22 mouse cellular contexts compared by ENCODE assay signal in genomic region chr11:120531646-120532045, GRCm38 (mm10). TPM values are rescaled to one million over a fixed set of nuclear protein-coding genes. Genes with fewer than 3 reads are reported as not detected.
A peak's percentile ranks its signal among the peaks of the same experiment; 100 is the strongest.
DNase-seq lines count a peak whose midpoint lies in the region; ATAC-seq and TF ChIP-seq lines count a peak whose summit lies in the region.
"Had no signal": no experiment of that assay in that cellular context is flagged by ENCODE, and none has a peak within 500 bp of the region (broad histone marks: within the 10 kb centered on the region; RNA-seq: fewer than 3 reads in every experiment).

No protein-coding gene starts in this region.

- TF ChIP-seq EP300 in liver, postnatal 0 days (IDR thresholded peaks at IDR 0.05; ENCODE audit: low read depth) = no peak

- DNase-seq in heart, adult 9 months (ENCODE audit: low spot score in 2 of 2) = no peak
- DNase-seq in kidney, adult 9 months = peak; percentile 36
- DNase-seq in midbrain, embryonic 10.5 days (ENCODE audit: low spot score) = no peak
- no peak for DNase-seq in liver, postnatal 0 days
- no peak for DNase-seq in MN1 (ENCODE audit: low spot score)
- DNase-seq: adrenal gland, postnatal 14 days; cerebellum, postnatal 14 days; gastrocnemius, postnatal 14 days; heart, adult 18-20 months; layer of hippocampus, adult 9-11 months; right cerebral cortex, adult 18-20 months; thymus, postnatal 25 days had no signal

- no peak overlapping the region for H3K9ac ChIP-seq in heart, embryonic 13.5 days
- no peak overlapping the region for H3K9ac ChIP-seq in kidney, embryonic 14.5 days (ENCODE audit: low read depth, low read length)
- H3K9ac ChIP-seq in midbrain, embryonic 15.5 days = no peak overlapping the region
- H3K9ac ChIP-seq in liver, postnatal 0 days (replicated peaks) = peak overlapping the region; percentile 68
- H3K9ac ChIP-seq: forebrain, embryonic 15.5 days; midbrain, embryonic 12.5 days; neural tube, embryonic 12.5 days had no signal

- no peak for TF ChIP-seq CTCF in liver, postnatal 0 days (IDR thresholded peaks at IDR 0.05; ENCODE audit: low read depth)

- peaks cover 25% of the 10 kb centered on the region for H3K4me1 ChIP-seq in heart, embryonic 13.5 days
- 0 out of 2 replicates have a peak, but pooled peaks cover 8% of the 10 kb centered on the region for H3K4me1 ChIP-seq in kidney, embryonic 14.5 days (ENCODE audit: control insufficient read depth, insufficient read depth, low read length)
- H3K4me1 ChIP-seq in midbrain, embryonic 10.5 days = peaks cover 13% of the 10 kb centered on the region
- peaks cover 10% of the 10 kb centered on the region for H3K4me1 ChIP-seq in midbrain, embryonic 15.5 days
- H3K4me1 ChIP-seq in liver, postnatal 0 days (ENCODE audit: insufficient read depth) = peaks cover 31% of the 10 kb centered on the region

- H3K36me3 ChIP-seq in heart, embryonic 13.5 days = no peaks in the 10 kb centered on the region
- H3K36me3 ChIP-seq in kidney, embryonic 14.5 days (ENCODE audit: control insufficient read depth, insufficient read depth, low read length) = no peaks in the 10 kb centered on the region
- no peaks in the 10 kb centered on the region for H3K36me3 ChIP-seq in midbrain, embryonic 10.5 days
- no peaks in the 10 kb centered on the region for H3K36me3 ChIP-seq in midbrain, embryonic 15.5 days (replicated peaks)
- no peaks in the 10 kb centered on the region for H3K36me3 ChIP-seq in liver, postnatal 0 days (replicated peaks; ENCODE audit: insufficient read depth, low read length)
- H3K36me3 ChIP-seq: forebrain, embryonic 15.5 days; G1E; hindbrain, embryonic 10.5 days; lung, embryonic 15.5 days; midbrain, embryonic 12.5 days; neural tube, embryonic 12.5 days had no signal

- H3K9me3 ChIP-seq in heart, embryonic 13.5 days = no peaks in the 10 kb centered on the region
- H3K9me3 ChIP-seq in kidney, embryonic 14.5 days (ENCODE audit: control insufficient read depth, low read length) = no peaks in the 10 kb centered on the region
- no peaks in the 10 kb centered on the region for H3K9me3 ChIP-seq in midbrain, embryonic 10.5 days (replicated peaks)
- no peaks in the 10 kb centered on the region for H3K9me3 ChIP-seq in midbrain, embryonic 15.5 days
- no peaks in the 10 kb centered on the region for H3K9me3 ChIP-seq in liver, postnatal 0 days (ENCODE audit: low read length)
- H3K9me3 ChIP-seq: forebrain, embryonic 15.5 days; hindbrain, embryonic 10.5 days; lung, embryonic 15.5 days; midbrain, embryonic 12.5 days; neural tube, embryonic 12.5 days had no signal

- WGBS in heart, embryonic 13.5 days = 27% methylated on average over 9 of the region's 9 CpGs
- WGBS in kidney, embryonic 14.5 days = 28% methylated on average over 9 of the region's 9 CpGs
- 32% methylated on average over 9 of the region's 9 CpGs for WGBS in midbrain, embryonic 10.5 days
- WGBS in midbrain, embryonic 15.5 days = 32% methylated on average over 9 of the region's 9 CpGs
- 26% methylated on average over 9 of the region's 9 CpGs for WGBS in liver, postnatal 0 days (ENCODE audit: insufficient replicate concordance)

- no peak overlapping the region for H3K4me2 ChIP-seq in heart, embryonic 13.5 days
- no peak overlapping the region for H3K4me2 ChIP-seq in kidney, embryonic 14.5 days (replicated peaks; ENCODE audit: low read depth, low read length)
- H3K4me2 ChIP-seq in midbrain, embryonic 15.5 days = no peak overlapping the region
- peak overlapping the region; percentile 70 for H3K4me2 ChIP-seq in liver, postnatal 0 days (ENCODE audit: low read depth, low read length)
- H3K4me2 ChIP-seq: midbrain, embryonic 12.5 days had no signal

- 0 out of 2 replicates have a peak overlapping the region, but pooled peaks have one; percentile 48 for H3K4me3 ChIP-seq in heart, embryonic 13.5 days
- H3K4me3 ChIP-seq in kidney, embryonic 14.5 days (ENCODE audit: low read length) = no peak overlapping the region
- H3K4me3 ChIP-seq in midbrain, embryonic 10.5 days = 0 out of 2 replicates have a peak overlapping the region, but pooled peaks have one; percentile 11
- H3K4me3 ChIP-seq in midbrain, embryonic 15.5 days = no peak overlapping the region
- H3K4me3 ChIP-seq in liver, postnatal 0 days (ENCODE audit: low read depth, low read length) = peak overlapping the region; percentile 51

- ATAC-seq in heart, embryonic 13.5 days (ENCODE audit: extremely low read depth, insufficient number of reproducible peaks, low FRiP score, low TSS enrichment) = no peak
- ATAC-seq in kidney, embryonic 14.5 days (ENCODE audit: low FRiP score, low TSS enrichment) = no peak
- ATAC-seq in midbrain, embryonic 15.5 days (replicated peaks) = no peak
- ATAC-seq in liver, postnatal 0 days = peak; percentile 41; the same call in 1 of the 2 replicates
- ATAC-seq: forebrain, embryonic 15.5 days had no signal

- H3K27me3 ChIP-seq in heart, embryonic 13.5 days (replicated peaks) = peaks cover 90% of the 10 kb centered on the region
- peaks cover 46% of the 10 kb centered on the region for H3K27me3 ChIP-seq in kidney, embryonic 14.5 days (ENCODE audit: control insufficient read depth, insufficient read depth, low read length)
- H3K27me3 ChIP-seq in midbrain, embryonic 10.5 days (ENCODE audit: low read depth, poor library complexity, severe bottlenecking) = peaks cover 69% of the 10 kb centered on the region
- peaks cover 64% of the 10 kb centered on the region for H3K27me3 ChIP-seq in midbrain, embryonic 15.5 days (replicated peaks)
- peaks cover 38% of the 10 kb centered on the region for H3K27me3 ChIP-seq in liver, postnatal 0 days (ENCODE audit: insufficient read depth, low read length)

- no peak overlapping the region for H3K27ac ChIP-seq in heart, embryonic 13.5 days (replicated peaks)
- no peak overlapping the region for H3K27ac ChIP-seq in kidney, embryonic 14.5 days (ENCODE audit: low read depth, low read length)
- no peak overlapping the region for H3K27ac ChIP-seq in midbrain, embryonic 10.5 days (replicated peaks)
- no peak overlapping the region for H3K27ac ChIP-seq in midbrain, embryonic 15.5 days
- H3K27ac ChIP-seq in liver, postnatal 0 days (ENCODE audit: low read depth) = peak overlapping the region; percentile 93
- H3K27ac ChIP-seq: forebrain, embryonic 15.5 days; hindbrain, embryonic 10.5 days; lung, embryonic 15.5 days; midbrain, embryonic 12.5 days; neural tube, embryonic 12.5 days had no signal

RNA-seq across cellular contexts. Expression of gene Gcgr, which starts 1.1 kb away (rescaled TPM):
- 2.1 and 2.4 TPM in 2 replicates for polyA plus RNA-seq in heart, embryonic 13.5 days (2015; fragmentation: Nextera tagmentation; extraction: Ambion mirVana)
- polyA plus RNA-seq in kidney, embryonic 14.5 days (2014; fragmentation: Nextera tagmentation; extraction: Ambion mirVana) = 2.0 and 2.4 TPM in 2 replicates
- 0.26 and 0.27 TPM in 2 replicates for polyA plus RNA-seq in midbrain, embryonic 10.5 days (2016; fragmentation: Nextera tagmentation; extraction: Ambion mirVana)
- polyA plus RNA-seq in midbrain, embryonic 15.5 days (2015; fragmentation: Nextera tagmentation; extraction: Ambion mirVana) = 0.17 and 0.19 TPM in 2 replicates
- polyA plus RNA-seq in liver, postnatal 0 days (2015; fragmentation: Nextera tagmentation; extraction: Ambion mirVana) = 58.5 and 66.9 TPM in 2 replicates
- polyA plus RNA-seq: G1E had no signal

RNA-seq across cellular contexts. Expression of gene Mcrip1, which starts 17.9 kb away (rescaled TPM):
- 134 and 140 TPM in 2 replicates for polyA plus RNA-seq in heart, embryonic 13.5 days (2015; fragmentation: Nextera tagmentation; extraction: Ambion mirVana)
- polyA plus RNA-seq in kidney, embryonic 14.5 days (2014; fragmentation: Nextera tagmentation; extraction: Ambion mirVana) = 236 and 265 TPM in 2 replicates
- 226 and 238 TPM in 2 replicates for polyA plus RNA-seq in midbrain, embryonic 10.5 days (2016; fragmentation: Nextera tagmentation; extraction: Ambion mirVana)
- polyA plus RNA-seq in midbrain, embryonic 15.5 days (2015; fragmentation: Nextera tagmentation; extraction: Ambion mirVana) = 249 and 264 TPM in 2 replicates
- 59.2 and 61.0 TPM in 2 replicates for polyA plus RNA-seq in liver, postnatal 0 days (2015; fragmentation: Nextera tagmentation; extraction: Ambion mirVana)

RNA-seq across cellular contexts. Expression of gene Ppp1r27, which starts 19.3 kb away (rescaled TPM):
- not detected in 2 replicates for polyA plus RNA-seq in heart, embryonic 13.5 days (2015; fragmentation: Nextera tagmentation; extraction: Ambion mirVana)
- polyA plus RNA-seq in kidney, embryonic 14.5 days (2014; fragmentation: Nextera tagmentation; extraction: Ambion mirVana) = 0.58 and 0.89 TPM in 2 replicates
- not detected in 2 replicates for polyA plus RNA-seq in midbrain, embryonic 10.5 days (2016; fragmentation: Nextera tagmentation; extraction: Ambion mirVana)
- polyA plus RNA-seq in midbrain, embryonic 15.5 days (2015; fragmentation: Nextera tagmentation; extraction: Ambion mirVana) = not detected in 2 replicates
- polyA plus RNA-seq in liver, postnatal 0 days (2015; fragmentation: Nextera tagmentation; extraction: Ambion mirVana) = 0.19 and 1.5 TPM in 2 replicates
- polyA plus RNA-seq: brain, embryonic 14.5 days; G1E; midbrain, embryonic 12.5 days; neural tube, embryonic 12.5 days had no signal

RNA-seq across cellular contexts. Expression of gene Slc25a10, which starts 40.0 kb away (rescaled TPM):
- polyA plus RNA-seq in heart, embryonic 13.5 days (2015; fragmentation: Nextera tagmentation; extraction: Ambion mirVana) = 42.9 and 43.2 TPM in 2 replicates
- polyA plus RNA-seq in kidney, embryonic 14.5 days (2014; fragmentation: Nextera tagmentation; extraction: Ambion mirVana) = 65.3 and 79.1 TPM in 2 replicates
- polyA plus RNA-seq in midbrain, embryonic 10.5 days (2016; fragmentation: Nextera tagmentation; extraction: Ambion mirVana) = 50.1 and 53.4 TPM in 2 replicates
- 28.6 and 29.2 TPM in 2 replicates for polyA plus RNA-seq in midbrain, embryonic 15.5 days (2015; fragmentation: Nextera tagmentation; extraction: Ambion mirVana)
- polyA plus RNA-seq in liver, postnatal 0 days (2015; fragmentation: Nextera tagmentation; extraction: Ambion mirVana) = 96.7 and 99.7 TPM in 2 replicates

RNA-seq across cellular contexts. Expression of gene P4hb, which starts 41.4 kb away (rescaled TPM):
- 427 and 448 TPM in 2 replicates for polyA plus RNA-seq in heart, embryonic 13.5 days (2015; fragmentation: Nextera tagmentation; extraction: Ambion mirVana)
- polyA plus RNA-seq in kidney, embryonic 14.5 days (2014; fragmentation: Nextera tagmentation; extraction: Ambion mirVana) = 558 and 716 TPM in 2 replicates
- 534 and 562 TPM in 2 replicates for polyA plus RNA-seq in midbrain, embryonic 10.5 days (2016; fragmentation: Nextera tagmentation; extraction: Ambion mirVana)
- polyA plus RNA-seq in midbrain, embryonic 15.5 days (2015; fragmentation: Nextera tagmentation; extraction: Ambion mirVana) = 256 and 259 TPM in 2 replicates
- 683 and 697 TPM in 2 replicates for polyA plus RNA-seq in liver, postnatal 0 days (2015; fragmentation: Nextera tagmentation; extraction: Ambion mirVana)

Comparison
In these comparisons a context has a peak if more than half of its experiments do, and no peak if none do; other contexts are left out.
1. H3K4me3 ChIP-seq: peak in heart, embryonic 13.5 days (single experiment), midbrain, embryonic 10.5 days (single experiment) and liver, postnatal 0 days (single experiment); none in kidney, embryonic 14.5 days (single experiment) and midbrain, embryonic 15.5 days (single experiment).
2. RNA of gene Gcgr, which starts 1.1 kb away (polyA plus RNA-seq): 58.5 to 66.9 TPM in liver, postnatal 0 days; 2.1 to 2.4 TPM in heart, embryonic 13.5 days, 2.0 to 2.4 TPM in kidney, embryonic 14.5 days, 0.26 to 0.27 TPM in midbrain, embryonic 10.5 days and 0.17 to 0.19 TPM in midbrain, embryonic 15.5 days; every median in the first group is over 10 times any median in the second.